Mouse (Mus musculus) ES-E14 (cell line): ENCODE results near the gene Slc26a10. TPM values are rescaled to one million over a fixed set of nuclear protein-coding genes. Genes with fewer than 3 reads are reported as not detected.
"Not testable (repeated sequence)": the region's sequence is repeated elsewhere in the genome, so short reads cannot be mapped to it uniquely, and the experiment has no call there.

Experiments
- DNase-seq: peaks from one replicate; pipeline ENCODE4 v3.0.0-alpha.2; 2013; ENCODE audit warnings: low read depth, low spot score
- H3K27ac ChIP-seq: 2 replicates; pipeline ENCODE4 v1.5.1; 2012; ENCODE audit warnings: low read depth, mild to moderate bottlenecking, low read length, moderate library complexity, mixed read lengths; ENCODE audit not compliant: poor library complexity, insufficient read depth, severe bottlenecking
- H3K36me3 ChIP-seq: 2 replicates; pipeline ENCODE4 v1.6.1; 2012; ENCODE audit warnings: mild to moderate bottlenecking, low read length, moderate library complexity, mixed read lengths; ENCODE audit not compliant: control insufficient read depth, poor library complexity, insufficient read depth, severe bottlenecking
- H3K4me1 ChIP-seq, 2 experiments: fragments of 150-350 bp in 1 of 2; sonication (generic) in 1 of 2; 2 replicates each; pipeline ENCODE4 v1.6.1; 2012; ENCODE audit warnings: low read length in 2 of 2, mild to moderate bottlenecking in 1 of 2, mixed read lengths in 1 of 2; ENCODE audit not compliant: control insufficient read depth in 2 of 2, insufficient read depth in 2 of 2, poor library complexity in 1 of 2
- H3K4me3 ChIP-seq, 2 experiments: fragments of 150-350 bp in 1 of 2; sonication (generic) in 1 of 2; 2 replicates each; pipeline ENCODE4 v1.5.1; 2012; ENCODE audit warnings: low read length in 2 of 2, low read depth in 1 of 2, mild to moderate bottlenecking in 1 of 2, mixed read lengths in 1 of 2; ENCODE audit not compliant: insufficient read depth in 1 of 2, poor library complexity in 1 of 2, severe bottlenecking in 1 of 2
- H3K9ac ChIP-seq: 2 replicates; pipeline ENCODE4 v1.6.1; 2012; ENCODE audit warnings: low read depth, mild to moderate bottlenecking, low read length, mixed read lengths; ENCODE audit not compliant: poor library complexity, insufficient read depth, severe bottlenecking
- H3K9me3 ChIP-seq: fragments of 150-350 bp; sonication (generic); 2 replicates; pipeline ENCODE4 v1.6.1; 2012; ENCODE audit warnings: low read depth, mild to moderate bottlenecking, low read length; ENCODE audit not compliant: control insufficient read depth, insufficient read depth
- CHD2 ChIP-seq: IDR thresholded peaks from 2 replicates; pipeline ENCODE4 v1.6.1; 2014; ENCODE audit warnings: mild to moderate bottlenecking, low read depth, low read length, inconsistent platforms
- HCFC1 ChIP-seq: IDR thresholded peaks from 2 replicates; pipeline ENCODE4 v1.6.1; 2012; ENCODE audit warnings: low read length, inconsistent platforms, borderline replicate concordance; ENCODE audit not compliant: insufficient read depth
- MAFK ChIP-seq: IDR thresholded peaks from 2 replicates; pipeline ENCODE4 v1.6.1; 2014; ENCODE audit warnings: mild to moderate bottlenecking, low read depth, low read length, inconsistent platforms; ENCODE audit not compliant: insufficient read depth
- ZC3H11A ChIP-seq: IDR thresholded peaks from 2 replicates; pipeline ENCODE4 v1.6.1; 2012; ENCODE audit warnings: low read depth, mild to moderate bottlenecking, inconsistent platforms, low read length, borderline replicate concordance
- ZNF384 ChIP-seq: IDR thresholded peaks from 2 replicates; pipeline ENCODE4 v1.6.1; 2012; ENCODE audit warnings: low read depth, low read length, inconsistent platforms
- in situ Hi-C, 2 experiments: fragments of 600-800 bp; cut with MboI; formaldehyde crosslinking; loops; one replicate each; pipeline ENCODE4 v1.15.1; 2025; ENCODE audit warnings: low sequenced_read_pairs in 2 of 2, inconsistent platforms in 1 of 2; ENCODE audit not compliant: unreplicated experiment in 2 of 2
- total RNA-seq: library from RNA; depleted of rRNA; stranded (reverse); fragments of 300-350 nt; gene quantifications from 2 replicates; pipeline ENCODE4 v1.2.3, GENCODE M21; 2012

Gene Slc26a10
- total RNA-seq, 1 experiment = 7.4 TPM

GRCm38 (mm10) chr10:127194428-127195327 is 14.2 kb upstream of the Slc26a10 start:
- Histone ChIP-seq H3K4me1 (peaks cover 9 to 29% of the 10 kb centered on the region in 2 experiments), H3K9ac (peak overlapping the region; percentile 91), H3K4me3 (peak overlapping the region; percentile 85 to 98), H3K36me3 (peaks cover 20% of the 10 kb centered on the region; the same call in 1 of the 2 replicates), H3K9me3 (no peaks in the 10 kb centered on the region), H3K27ac (peak overlapping the region; percentile 75; the same call in 1 of the 2 replicates)
- TF ChIP-seq HCFC1 (no peak), ZC3H11A (no peak), CHD2 (no peak), ZNF384 (no peak), MAFK (no peak)
- in situ Hi-C loops = no loop called here
- no peak for DNase-seq

DNA sequence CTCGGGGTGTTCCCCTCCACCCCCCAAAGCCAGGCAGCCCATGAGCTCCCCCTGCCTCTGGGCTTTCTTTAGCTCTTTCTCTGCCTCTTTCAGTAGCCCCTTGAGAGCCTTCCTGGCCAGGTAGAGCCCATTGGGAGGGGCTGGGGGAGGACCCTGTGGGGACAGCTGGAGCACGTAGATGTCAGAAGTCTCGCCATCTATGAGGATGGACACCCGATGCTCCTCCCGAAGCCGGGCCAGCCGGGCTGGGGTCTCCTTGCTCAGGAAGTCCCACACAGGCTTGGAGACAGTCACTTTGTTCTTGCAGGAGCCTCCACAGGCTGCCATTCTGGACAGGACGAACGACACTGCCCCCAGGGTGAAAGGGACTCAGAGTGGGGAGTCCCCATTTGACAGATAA is 12.6 kb upstream of the Slc26a10 start:
- Histone ChIP-seq H3K4me1 (peaks cover 9 to 29% of the 10 kb centered on the region in 2 experiments), H3K9ac (no peak overlapping the region), H3K36me3 (peaks cover 6% of the 10 kb centered on the region; the same call in 1 of the 2 replicates), H3K9me3 (no peaks in the 10 kb centered on the region), H3K4me3 (no peak overlapping the region), H3K27ac (no peak overlapping the region)
- no peak for DNase-seq
- in situ Hi-C loops = no loop called here
- TF ChIP-seq HCFC1 = no peak
- TF ChIP-seq ZC3H11A = no peak
- no peak for TF ChIP-seq ZNF384
- TF ChIP-seq MAFK = no peak
- no peak for TF ChIP-seq CHD2

DNA sequence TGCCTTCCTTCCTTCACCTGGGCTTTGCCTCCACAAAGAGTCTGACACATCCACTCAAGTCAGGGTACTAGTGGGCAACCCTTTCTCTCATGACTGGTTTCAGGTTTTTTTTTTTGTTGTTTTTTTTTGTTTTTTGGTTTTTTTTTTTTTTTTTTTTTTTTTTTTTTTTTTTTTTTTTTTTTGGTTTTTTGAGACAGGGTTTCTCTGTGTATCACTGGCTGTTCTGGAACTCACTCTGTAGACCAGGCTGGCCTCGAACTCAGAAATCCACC is 11.5 kb upstream of the Slc26a10 start:
- in situ Hi-C loops, H3K4me3 ChIP-seq, DNase-seq, H3K27ac ChIP-seq, H3K36me3 ChIP-seq, H3K9ac ChIP-seq, H3K9me3 ChIP-seq: not testable (repeated sequence)
- TF ChIP-seq ZNF384 = peak; percentile 52; the same call in 1 of the 2 replicates
- peaks cover 5 to 28% of the 10 kb centered on the region in 2 experiments for H3K4me1 ChIP-seq

- in situ Hi-C loops = no loop called here
- peaks cover 7% of the 10 kb centered on the region; the same call in 1 of the 2 replicates for H3K36me3 ChIP-seq
- H3K4me3 ChIP-seq = no peak overlapping the region
- H3K9ac ChIP-seq = no peak overlapping the region
- H3K27ac ChIP-seq = no peak overlapping the region
- TF ChIP-seq CHD2 (no peak), MAFK (no peak)
- no peak for DNase-seq
- H3K9me3 ChIP-seq = no peaks in the 10 kb centered on the region
- peaks cover 5 to 24% of the 10 kb centered on the region in 2 experiments for H3K4me1 ChIP-seq
Measured at GRCm38 (mm10) chr10:127191191-127192056, 11.0 kb upstream of the Slc26a10 start.
